Mouse (Mus musculus) macrophage (primary cell): Measurements from ENCODE around the gene Cnn1. TPM values are rescaled to one million over a fixed set of nuclear protein-coding genes. Genes with fewer than 3 reads are reported as not detected.

Source experiments
- H3K27ac ChIP-seq: fragments of 350-480 bp; formaldehyde crosslinking; 2 replicates; pipeline ENCODE4 v1.9.0; 2021
- H3K36me3 ChIP-seq: fragments of 350-480 bp; formaldehyde crosslinking; 2 replicates; pipeline ENCODE4 v1.9.0; 2021; ENCODE audit errors: inconsistent target
- H3K4me3 ChIP-seq: fragments of 350-480 bp; formaldehyde crosslinking; 2 replicates; pipeline ENCODE4 v1.9.0; 2021; ENCODE audit errors: inconsistent target
- H3K79me2 ChIP-seq: fragments of 350-480 bp; formaldehyde crosslinking; 2 replicates; pipeline ENCODE4 v1.9.0; 2021; ENCODE audit errors: inconsistent target
- WGBS: methylation state at CpG from one replicate; pipeline ENCODE4 v1.1.7; 2026; ENCODE audit warnings: inconsistent platforms; ENCODE audit not compliant: missing documents; 5-methylcytosine and 5-hydroxymethylcytosine counted together
- polyA plus RNA-seq: library from polyadenylated mRNA; stranded (reverse); fragments of 250-400 nt; gene quantifications from 3 replicates; pipeline ENCODE4 v1.2.4, GENCODE M21; 2018; ENCODE audit warnings: inconsistent platforms

Gene Cnn1
- polyA plus RNA-seq, 1 experiment from 2014 or later = not detected

- no peaks in the 10 kb centered on the region for H3K36me3 ChIP-seq
- WGBS = 81% methylated on average over 2 of the region's 2 CpGs
- H3K27ac ChIP-seq = no peak overlapping the region
- H3K4me3 ChIP-seq = no peak overlapping the region
- no peaks in the 10 kb centered on the region for H3K79me2 ChIP-seq
Observed at GRCm38 (mm10) chr9:22150946-22151345, 51.9 kb downstream of the Cnn1 start.

GRCm38 (mm10) chr9:22153810-22154209, 54.8 kb downstream of the Cnn1 start:
- 97% methylated on average over 3 of the region's 3 CpGs for WGBS
- Histone ChIP-seq H3K79me2 (no peaks in the 10 kb centered on the region), H3K27ac (no peak overlapping the region), H3K36me3 (no peaks in the 10 kb centered on the region), H3K4me3 (no peak overlapping the region)

GRCm38 (mm10) chr9:22155614-22156013, 56.6 kb downstream of the Cnn1 start:
- Histone ChIP-seq H3K27ac (no peak overlapping the region), H3K79me2 (no peaks in the 10 kb centered on the region), H3K36me3 (no peaks in the 10 kb centered on the region), H3K4me3 (no peak overlapping the region)
- WGBS = 20% methylated on average over 9 of the region's 10 CpGs

DNA sequence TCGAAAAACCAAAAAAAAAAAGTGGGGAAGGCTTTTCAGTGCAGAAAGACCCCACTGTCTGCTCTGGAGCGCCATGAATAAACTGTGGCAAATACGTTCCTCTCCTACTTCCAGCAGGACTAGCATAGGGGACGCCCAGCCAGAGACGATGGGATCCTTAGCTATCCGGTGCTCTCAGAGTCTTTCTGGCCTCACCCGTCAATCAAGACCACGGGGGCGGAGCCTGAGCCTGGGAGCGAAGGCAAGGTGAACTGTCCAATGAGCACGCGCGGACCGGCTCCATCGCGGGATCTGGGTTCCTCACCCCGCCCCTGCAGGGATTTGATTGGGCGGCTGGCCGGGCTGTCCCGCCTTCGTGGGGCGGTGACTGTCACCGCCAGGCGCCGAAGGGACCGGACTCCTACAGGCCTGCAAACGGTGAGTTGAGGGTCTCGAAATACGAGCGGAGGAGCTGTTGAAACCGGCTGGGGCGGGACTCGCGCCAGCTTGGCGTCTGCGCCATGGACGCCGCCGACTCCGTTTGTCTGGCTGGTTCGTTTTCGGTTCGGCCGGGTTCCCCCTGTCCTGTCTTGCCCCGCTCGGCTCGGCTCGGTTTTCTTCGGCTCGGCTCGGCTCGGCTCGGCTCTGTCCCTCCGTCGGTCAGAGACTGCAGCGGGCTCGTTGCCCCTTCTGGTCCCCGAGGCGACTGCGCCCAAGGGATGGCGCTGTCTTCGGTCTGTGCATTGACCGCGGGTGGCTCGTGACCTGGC, 57.7 kb downstream of the Cnn1 start, which contains the start of gene Pigyl:
Pigyl (plus strand) TSS at position 350 of the 749 bp plus-strand sequence.
- H3K4me3 ChIP-seq = peak within 1 kb of the TSS; percentile 46
- H3K36me3 ChIP-seq = no peaks in the 10 kb centered on the region
- H3K27ac ChIP-seq = no peak within 1 kb of the TSS
- under 1% methylated on average over 65 of the region's 65 CpGs for WGBS
- H3K79me2 ChIP-seq = no peaks in the 10 kb centered on the region

GRCm38 (mm10) chr9:22157516-22158265, 58.7 kb downstream of the Cnn1 start:
- Histone ChIP-seq H3K4me3 (peak overlapping the region; percentile 46), H3K79me2 (no peaks in the 10 kb centered on the region), H3K27ac (no peak overlapping the region), H3K36me3 (no peaks in the 10 kb centered on the region)
- WGBS = 83% methylated on average over 32 of the region's 34 CpGs

Other genes starting within 250 kb of the Cnn1 start
- gene Dock6, start 246.6 kb upstream of the Cnn1 start, polyA plus RNA-seq = 1.8 to 4.1 TPM (median 3.4 TPM) in 3 replicates
- 12.4 to 19.7 TPM (median 16.8 TPM) in 3 replicates for gene Rab3d, start 181.0 kb upstream of the Cnn1 start, polyA plus RNA-seq
- gene Ccdc159, start 171.7 kb upstream of the Cnn1 start, polyA plus RNA-seq = 0.63 to 1.3 TPM (median 1.1 TPM) in 3 replicates
- 14.3 to 71.0 TPM (median 48.2 TPM) in 3 replicates for gene Tmem205, start 171.7 kb upstream of the Cnn1 start, polyA plus RNA-seq
- 0.36 to 1.4 TPM (median 0.91 TPM) in 3 replicates for gene Plppr2, start 162.2 kb upstream of the Cnn1 start, polyA plus RNA-seq
- gene Swsap1, start 143.5 kb upstream of the Cnn1 start, polyA plus RNA-seq = 5.2 to 6.3 TPM (median 5.4 TPM) in 3 replicates
- gene Epor, start 135.7 kb upstream of the Cnn1 start, polyA plus RNA-seq = 5.3 to 6.7 TPM (median 6.5 TPM) in 3 replicates
- 1.8 to 2.4 TPM (median 2.3 TPM) in 3 replicates for gene Rgl3, start 109.8 kb upstream of the Cnn1 start, polyA plus RNA-seq
- 0.10 to 0.13 TPM in 2 of 3 replicates, not detected in the other for gene Ccdc151, start 96.6 kb upstream of the Cnn1 start, polyA plus RNA-seq
- 72.3 to 78.4 TPM (median 76.1 TPM) in 3 replicates for gene Prkcsh, start 96.4 kb upstream of the Cnn1 start, polyA plus RNA-seq
- not detected in 3 replicates for gene Elavl3, start 47.2 kb upstream of the Cnn1 start, polyA plus RNA-seq
- gene Gm49318, start 28.0 kb upstream of the Cnn1 start, polyA plus RNA-seq = not detected in 3 replicates
- gene Zfp653, start 27.8 kb upstream of the Cnn1 start, polyA plus RNA-seq = 4.3 to 7.0 TPM (median 5.2 TPM) in 3 replicates
- 8.1 to 14.7 TPM (median 10.0 TPM) in 3 replicates for gene Ecsit, start 13.8 kb upstream of the Cnn1 start, polyA plus RNA-seq
- 46.8 to 70.0 TPM (median 65.2 TPM) in 3 replicates for gene Elof1, start 18.0 kb downstream of the Cnn1 start, polyA plus RNA-seq
- gene Acp5, start 36.5 kb downstream of the Cnn1 start, polyA plus RNA-seq = 6.4 to 8.0 TPM (median 7.2 TPM) in 3 replicates
- gene Pigyl, start 57.6 kb downstream of the Cnn1 start, polyA plus RNA-seq = 27.7 to 36.9 TPM (median 33.2 TPM) in 3 replicates
- gene Zfp872, start 88.9 kb downstream of the Cnn1 start, polyA plus RNA-seq = not detected in 3 replicates
- 13.0 to 19.3 TPM (median 14.8 TPM) in 3 replicates for gene Zfp809, start 126.5 kb downstream of the Cnn1 start, polyA plus RNA-seq
- gene Zfp599, start 160.7 kb downstream of the Cnn1 start, polyA plus RNA-seq = 0.06 to 0.07 TPM in 2 of 3 replicates, not detected in the other
- gene Zfp810, start 208.4 kb downstream of the Cnn1 start, polyA plus RNA-seq = 4.9 to 7.5 TPM (median 6.3 TPM) in 3 replicates